Mouse (Mus musculus): Measurements from ENCODE around the gene Cenpf. TPM values are rescaled to one million over a fixed set of nuclear protein-coding genes. Genes with fewer than 3 reads are reported as not detected.
A peak's percentile ranks its signal among the peaks of the same experiment; 100 is the strongest.

Gene Cenpf
- total RNA-seq (2012; rRNA removed), result 21.5 and 22.3 TPM in 2 replicates
- 10.4 and 16.5 TPM in 2 replicates for total RNA-seq (2014; rRNA removed)
- polyA plus RNA-seq (2012; ENCODE audit: insufficient read length, low read depth), result 23.4 and 28.2 TPM in 2 replicates

GRCm38 (mm10) chr1:189687654-189688387, at the start of gene Cenpf:
Cenpf (minus strand) TSS chr1:189688086.
- peak within 1 kb of the TSS; percentile 96 for H3K4me2 ChIP-seq (ENCODE audit: insufficient read depth, low read depth, poor library complexity, severe bottlenecking)
- in situ Hi-C loops (cut with MboI; ENCODE audit: low pct_ligation_motif_present, low pct_unique_long_range_greater_than_20kb, low sequenced_read_pairs), result no loop called here
- TF ChIP-seq BHLHE40 (IDR thresholded peaks at IDR 0.05; ENCODE audit: low read depth, low read length) (0 out of 2 replicates have a peak, but pooled peaks have one; percentile 30), POLR2A (IDR thresholded peaks at IDR 0.05; ENCODE audit: low read depth, low read length) (peak; percentile 80), JUND (conservative IDR thresholded peaks at IDR 0.05; ENCODE audit: low read depth, low read length) (no peak), IRF4 (IDR thresholded peaks at IDR 0.05; ENCODE audit: low read depth, low read length) (no peak), POLR2AphosphoS2 (IDR thresholded peaks at IDR 0.05; ENCODE audit: low read depth, low read length) (no peak), ZMIZ1 (IDR thresholded peaks at IDR 0.05; ENCODE audit: low read depth, low read length) (peak; percentile 49; the same call in 1 of the 2 replicates), GABPA (IDR thresholded peaks at IDR 0.05; ENCODE audit: insufficient replicate concordance, low read depth, low read length) (no peak), NRF1 (IDR thresholded peaks at IDR 0.05; ENCODE audit: low read depth, low read length) (peak; percentile 91), PAX5 (IDR thresholded peaks at IDR 0.05; ENCODE audit: low read length) (no peak), TBP (conservative IDR thresholded peaks at IDR 0.05; ENCODE audit: low read depth, low read length) (0 out of 2 replicates have a peak, but pooled peaks have one; percentile 15), MXI1 (IDR thresholded peaks at IDR 0.05; ENCODE audit: low read depth, low read length) (peak; percentile 95), RAD21 (IDR thresholded peaks at IDR 0.05; ENCODE audit: low read depth, low read length) (no peak), SIN3A (IDR thresholded peaks at IDR 0.05; ENCODE audit: low read length) (peak; percentile 98), SMC3 (IDR thresholded peaks at IDR 0.05; ENCODE audit: low read depth, low read length) (no peak), NELFE (IDR thresholded peaks at IDR 0.05; ENCODE audit: low read depth, low read length) (peak; percentile 64; the same call in 1 of the 2 replicates), CHD2 (IDR thresholded peaks at IDR 0.05; ENCODE audit: low read length) (peak; percentile 72), ELF1 (IDR thresholded peaks at IDR 0.05; ENCODE audit: low read depth, low read length) (peak; percentile 81), TCF12 (IDR thresholded peaks at IDR 0.05; ENCODE audit: low read depth, low read length) (peak; percentile 58; the same call in 1 of the 2 replicates), MYC (IDR thresholded peaks at IDR 0.05; ENCODE audit: low read depth, low read length) (no peak), MAZ (IDR thresholded peaks at IDR 0.05; ENCODE audit: low read depth, low read length) (no peak), MAX (IDR thresholded peaks at IDR 0.05; ENCODE audit: low read length) (peak; percentile 60; the same call in 1 of the 2 replicates), KAT2A (IDR thresholded peaks at IDR 0.05; ENCODE audit: insufficient replicate concordance, low read length) (peak; percentile 39; the same call in 1 of the 2 replicates), HCFC1 (IDR thresholded peaks at IDR 0.05; ENCODE audit: low read depth, low read length) (peak; percentile 73), MAFK (IDR thresholded peaks at IDR 0.05; ENCODE audit: insufficient replicate concordance, low read length) (no peak), ZKSCAN1 (IDR thresholded peaks at IDR 0.05; ENCODE audit: borderline replicate concordance, low read depth, low read length) (no peak)
- H3K36me3 ChIP-seq (replicated peaks in 1 of 2; ENCODE audit: control insufficient read depth in 1 of 2, insufficient read depth in 1 of 2, low read length in 1 of 2), result peaks cover 9 to 30% of the 10 kb centered on the region in 2 experiments
- peaks cover 0 to 22% of the 10 kb centered on the region in 2 experiments; a peak in 2 of 4 replicates for H3K4me1 ChIP-seq (ENCODE audit: control insufficient read depth in 1 of 2, insufficient read depth in 2 of 2)
- peaks cover 13% of the 10 kb centered on the region for H3K79me2 ChIP-seq (replicated peaks; ENCODE audit: control insufficient read depth, extremely low read depth, insufficient read depth, poor library complexity, severe bottlenecking)
- H3K9me3 ChIP-seq (replicated peaks; ENCODE audit: low read length), result no peaks in the 10 kb centered on the region
- peaks cover 10% of the 10 kb centered on the region for H3K27me3 ChIP-seq (replicated peaks)
- peak; percentile 98 for DNase-seq (ENCODE audit: extremely low read depth)
- peak within 1 kb of the TSS; percentile 71 for H3K9ac ChIP-seq (ENCODE audit: insufficient read depth, low read depth)
- dilution Hi-C loops (cut with MboI; ENCODE audit: extremely low pct_ligation_motif_present, extremely low pct_unique_long_range_greater_than_20kb, low sequenced_read_pairs), result no loop called here
- H3K4me3 ChIP-seq (replicated peaks in 1 of 3; ENCODE audit: low read depth in 2 of 3, low read length in 2 of 3, poor library complexity in 1 of 3), result peak within 1 kb of the TSS; percentile 72 to 88 (median 76)
- H3K27ac ChIP-seq (ENCODE audit: insufficient read depth, low read depth), result no peak within 1 kb of the TSS

Measured in CH12.LX (cell line).